Mouse (Mus musculus): ENCODE data around the gene Sparcl1.

Gene Sparcl1

DNA sequence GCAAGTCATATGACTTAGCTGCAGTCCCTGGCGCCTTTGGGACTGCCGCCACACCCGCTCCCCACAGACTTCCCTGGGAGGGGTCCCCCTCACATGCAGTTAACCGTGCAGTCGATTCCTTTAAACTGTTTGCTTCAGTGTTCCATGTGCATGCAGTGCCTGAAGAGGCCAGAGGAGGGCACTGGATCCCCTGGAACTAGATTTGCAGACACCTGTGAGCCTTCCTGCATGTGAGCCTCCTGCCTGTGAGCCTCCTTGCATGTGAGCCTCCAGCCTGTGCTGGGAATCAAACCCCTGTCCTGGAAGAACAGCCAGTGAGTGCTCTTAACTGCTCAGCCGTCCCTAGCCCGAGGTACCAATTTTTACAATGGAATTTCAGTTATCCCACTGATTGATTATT is 44.8 kb downstream of the Sparcl1 start:
- no peak for DNase-seq (ENCODE audit: extremely low read depth, low read depth, low spot score)

DNA sequence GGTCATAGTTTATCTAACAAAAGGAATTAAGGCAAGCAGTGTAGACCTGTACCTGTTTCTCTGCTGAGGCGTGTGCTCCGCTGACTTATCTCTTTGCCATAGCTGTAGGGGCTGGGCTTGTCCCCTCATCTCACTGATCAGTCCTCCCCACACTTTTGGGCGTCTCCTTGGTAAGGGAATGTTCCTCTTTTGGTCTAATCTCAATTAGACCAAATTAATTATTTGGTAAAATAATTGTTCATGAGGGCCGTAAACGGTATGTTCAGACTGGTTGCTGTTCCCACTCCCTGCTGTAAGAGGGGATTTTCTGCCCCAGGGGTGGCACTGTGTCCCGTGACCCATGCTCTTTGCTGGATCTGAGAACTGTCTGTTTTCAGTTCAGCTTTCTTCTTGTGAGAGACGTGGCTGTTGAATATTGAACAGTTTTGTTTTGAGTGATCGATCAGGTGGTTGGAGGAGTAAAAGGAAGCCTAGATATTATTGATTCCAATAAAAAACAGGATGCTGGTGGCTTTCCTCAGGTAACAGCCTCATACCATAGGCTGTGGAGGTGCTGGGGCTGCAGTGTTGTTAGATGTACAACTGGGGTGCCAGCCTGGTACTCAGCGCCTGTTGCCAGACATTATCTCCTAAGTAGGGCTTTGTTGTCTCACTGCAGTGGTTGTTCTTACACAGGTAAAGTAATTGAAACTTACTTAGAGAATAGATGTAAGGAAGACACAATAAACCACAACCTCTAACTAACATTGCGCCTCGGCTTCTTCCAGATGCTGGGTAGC is 50.6 kb downstream of the Sparcl1 start:
- no peak for DNase-seq (ENCODE audit: extremely low read depth, low read depth, low spot score)

DNA sequence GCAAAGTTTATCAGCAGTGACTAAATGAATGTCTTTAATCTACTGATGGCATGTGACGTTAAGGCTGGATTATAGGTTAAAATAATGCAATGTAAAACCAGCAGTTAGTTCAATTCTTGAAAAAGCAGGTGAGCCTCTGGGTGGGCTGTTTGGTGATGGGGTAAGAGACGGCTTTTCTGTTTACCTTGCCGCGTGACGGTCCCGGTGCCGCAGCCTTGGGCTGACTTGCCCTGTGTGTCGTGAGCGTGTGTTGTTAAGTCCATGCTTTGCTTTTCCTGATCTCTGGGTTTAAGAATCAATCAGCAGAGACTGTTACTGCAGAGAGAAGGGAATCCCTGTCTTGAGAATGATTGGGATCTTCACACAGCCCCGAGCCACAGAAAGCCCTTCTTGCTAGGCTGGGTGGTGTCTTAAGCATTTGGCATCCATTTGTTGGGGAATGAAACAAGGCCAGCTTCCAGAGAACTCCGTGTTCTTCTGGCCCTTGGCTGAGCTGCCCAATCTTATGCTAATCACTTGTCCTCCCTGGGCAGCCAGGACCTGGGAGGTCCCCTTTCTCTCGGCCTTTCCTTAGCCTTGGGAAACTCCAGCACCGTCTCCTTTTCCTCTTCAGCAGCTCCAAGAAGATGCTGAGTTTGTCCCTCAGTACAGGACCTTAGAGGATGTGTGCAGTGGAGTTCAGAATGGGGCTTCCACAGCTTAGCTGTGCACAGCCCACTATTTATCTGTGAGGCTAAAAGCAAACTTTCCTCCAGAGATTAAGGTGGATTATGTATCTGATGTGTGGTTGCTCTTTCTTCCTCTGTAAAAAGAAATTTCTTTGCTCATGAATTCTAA is 51.4 kb downstream of the Sparcl1 start:
- no peak for DNase-seq (ENCODE audit: extremely low read depth, low read depth, low spot score)

DNA sequence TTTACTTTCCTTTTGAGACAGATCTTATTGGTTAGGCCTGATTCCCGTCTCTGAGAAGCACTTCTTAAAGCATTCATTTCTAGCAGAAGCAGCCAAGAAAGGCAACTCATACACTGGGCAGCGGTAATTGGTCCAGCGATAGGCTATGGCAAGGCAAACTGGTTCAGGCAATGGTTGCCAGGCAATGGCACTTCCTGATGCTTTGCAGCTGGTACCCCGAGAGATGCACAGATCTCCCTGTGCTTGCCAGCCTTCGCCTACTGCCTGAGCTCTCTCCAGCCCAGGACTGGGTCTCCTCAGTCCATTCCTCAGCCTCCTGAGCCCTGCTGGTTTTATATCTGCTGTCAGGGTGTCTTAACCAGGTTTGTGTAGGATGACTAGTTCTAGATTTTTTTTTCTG is 53.1 kb downstream of the Sparcl1 start:
- no peak for DNase-seq (ENCODE audit: extremely low read depth, low read depth, low spot score)

- DNase-seq (ENCODE audit: extremely low read depth, low read depth, low spot score) = no peak
Observed at GRCm38 (mm10) chr5:104059628-104060027, 53.9 kb downstream of the Sparcl1 start.

GRCm38 (mm10) chr5:104058021-104058420 is 55.5 kb downstream of the Sparcl1 start:
- no peak for DNase-seq (ENCODE audit: extremely low read depth, low read depth, low spot score)

- DNase-seq (ENCODE audit: extremely low read depth, low read depth, low spot score) = no peak
Observed at GRCm38 (mm10) chr5:104056295-104056694, 57.2 kb downstream of the Sparcl1 start.

- DNase-seq (ENCODE audit: extremely low read depth, low read depth, low spot score) = no peak
Observed at GRCm38 (mm10) chr5:104055816-104056215, 57.7 kb downstream of the Sparcl1 start.

DNA sequence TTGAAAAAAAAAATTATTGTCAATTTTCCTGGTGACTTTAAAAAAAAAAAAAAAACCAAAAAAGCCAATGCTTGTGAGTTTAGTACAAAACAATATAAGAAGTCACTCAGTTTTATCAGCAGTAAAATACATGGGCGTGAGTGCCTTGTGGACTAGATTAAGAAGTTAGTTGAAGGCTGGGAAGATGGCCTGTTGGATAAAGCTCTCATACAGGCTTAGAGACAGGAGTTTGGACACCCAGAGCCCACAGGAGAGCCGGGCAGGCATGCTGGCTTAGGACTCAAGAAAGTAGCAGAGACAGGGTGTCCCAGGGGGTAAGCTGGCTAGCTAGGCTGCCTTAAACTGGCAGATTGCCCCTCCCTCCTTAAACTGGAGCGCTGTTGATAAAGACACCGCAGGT is 58.6 kb downstream of the Sparcl1 start:
- no peak for DNase-seq (ENCODE audit: extremely low read depth, low read depth, low spot score)

DNA sequence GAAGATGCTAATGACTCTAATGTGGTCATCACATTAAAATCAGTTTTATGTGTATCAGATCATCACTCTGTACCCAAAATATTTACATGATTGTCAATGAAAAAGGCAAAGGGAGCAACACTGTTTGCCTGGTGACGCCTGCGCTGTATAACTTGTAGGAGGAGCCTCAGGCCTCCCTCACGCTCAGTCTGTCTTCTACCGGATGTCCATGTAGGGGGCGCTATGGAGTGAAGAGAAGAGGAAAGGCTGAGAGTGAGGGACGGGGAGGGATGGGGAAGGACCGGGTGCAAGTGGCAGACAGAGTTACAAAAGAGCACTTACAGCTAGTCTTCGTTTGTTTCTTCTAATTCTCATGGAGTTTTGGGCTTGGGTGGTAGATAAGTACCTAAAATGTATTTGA is 60.6 kb downstream of the Sparcl1 start:
- no peak for DNase-seq (ENCODE audit: extremely low read depth, low read depth, low spot score)

- no peak for DNase-seq (ENCODE audit: extremely low read depth, low read depth, low spot score)
Observed at GRCm38 (mm10) chr5:104048139-104048538, 65.4 kb downstream of the Sparcl1 start.

DNA sequence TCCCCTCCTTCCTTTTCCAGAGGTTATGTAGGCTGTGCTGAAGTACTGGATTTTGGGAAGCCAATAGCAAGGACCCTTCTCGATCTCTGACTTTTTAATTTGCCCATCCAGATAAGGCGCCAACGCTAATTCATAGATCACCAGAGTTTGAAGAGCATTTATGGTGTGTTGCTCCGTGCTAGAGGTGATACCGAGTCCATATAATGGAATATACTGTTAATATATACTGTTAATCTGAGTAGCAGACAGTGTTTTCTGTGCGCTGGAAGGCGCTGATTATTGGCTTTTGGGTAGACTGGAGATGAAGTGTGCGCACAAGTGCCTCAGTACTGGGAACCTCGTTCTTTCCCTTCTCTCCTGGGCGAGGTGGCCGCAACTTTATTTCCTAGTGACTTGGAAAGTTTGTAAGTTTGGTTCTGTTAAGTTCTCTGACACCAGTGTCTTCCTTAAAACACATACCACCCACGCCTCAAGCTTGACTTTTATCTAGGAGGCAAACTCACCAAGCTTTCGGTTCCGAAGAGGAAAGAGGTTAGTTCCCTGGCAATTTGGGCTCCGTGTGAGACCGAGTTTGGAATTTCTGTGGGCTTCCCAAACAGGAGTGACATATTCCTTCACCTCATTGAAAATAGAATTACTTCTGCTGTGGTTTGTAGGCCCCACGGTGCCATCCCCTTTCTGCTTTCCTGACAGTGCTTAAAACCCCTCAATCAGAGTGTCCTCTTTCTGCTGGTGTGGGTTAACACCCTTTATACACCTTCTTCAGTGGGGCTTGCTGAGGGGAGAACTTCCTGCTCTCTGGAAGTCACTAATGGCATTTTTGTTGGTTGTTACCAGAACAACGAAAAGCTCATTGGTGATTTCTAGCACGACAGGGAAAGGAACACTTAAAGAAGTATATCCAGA is 66.1 kb downstream of the Sparcl1 start:
- DNase-seq (ENCODE audit: extremely low read depth, low read depth, low spot score) = no peak

- DNase-seq (ENCODE audit: extremely low read depth, low read depth, low spot score) = peak; percentile 62
Observed at GRCm38 (mm10) chr5:104046256-104047199, 67.0 kb downstream of the Sparcl1 start, which contains the start of gene Nudt9. Gene Nudt9 (plus strand): TSS chr5:104046306.

- no peak for DNase-seq (ENCODE audit: extremely low read depth, low read depth, low spot score)
Observed at GRCm38 (mm10) chr5:104043704-104044103, 69.8 kb downstream of the Sparcl1 start.

DNA sequence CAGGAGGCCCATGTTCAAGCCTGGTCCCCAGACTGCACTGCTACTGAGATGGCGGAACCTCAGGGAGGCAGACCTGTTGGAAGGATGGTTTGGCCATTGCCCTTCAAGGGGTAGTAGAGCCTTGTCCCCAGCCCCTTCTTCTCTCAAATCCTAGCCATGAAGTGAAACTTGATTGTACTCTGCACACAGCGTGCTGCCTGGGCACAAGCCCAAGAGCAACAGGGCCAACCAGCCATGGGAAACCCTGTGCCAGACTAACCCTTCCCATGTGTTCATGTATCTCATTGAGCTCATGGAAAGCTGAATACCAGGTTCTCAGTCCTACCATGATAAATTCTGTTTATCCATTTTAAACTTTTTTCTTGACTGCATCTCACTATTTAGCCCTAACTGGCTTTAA is 70.6 kb downstream of the Sparcl1 start:
- no peak for DNase-seq (ENCODE audit: extremely low read depth, low read depth, low spot score)

GRCm38 (mm10) chr5:104039154-104039932 is 74.2 kb downstream of the Sparcl1 start:
- no peak for DNase-seq (ENCODE audit: extremely low read depth, low read depth, low spot score)

DNA sequence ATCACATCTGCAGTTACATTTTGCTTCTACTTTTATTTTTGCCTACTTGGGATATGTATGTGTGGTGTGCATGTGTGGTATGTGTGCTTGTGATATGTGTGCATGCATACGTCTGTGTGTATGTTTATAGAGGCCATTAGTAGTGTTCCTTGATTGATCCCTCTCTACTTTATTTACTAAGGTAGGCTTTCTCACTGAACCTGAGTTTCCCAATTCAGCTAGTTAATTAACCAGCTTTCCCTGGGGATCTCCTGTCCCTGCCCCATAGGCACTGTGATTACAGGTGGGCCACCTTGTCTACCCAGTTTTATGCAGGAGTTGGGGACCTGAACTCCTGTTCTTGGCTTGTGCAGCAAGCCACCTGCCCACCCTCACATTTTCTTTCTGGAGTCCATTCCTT is 76.8 kb downstream of the Sparcl1 start:
- DNase-seq (ENCODE audit: extremely low read depth, low read depth, low spot score) = no peak

GRCm38 (mm10) chr5:104035824-104036223 is 77.7 kb downstream of the Sparcl1 start:
- no peak for DNase-seq (ENCODE audit: extremely low read depth, low read depth, low spot score)

DNA sequence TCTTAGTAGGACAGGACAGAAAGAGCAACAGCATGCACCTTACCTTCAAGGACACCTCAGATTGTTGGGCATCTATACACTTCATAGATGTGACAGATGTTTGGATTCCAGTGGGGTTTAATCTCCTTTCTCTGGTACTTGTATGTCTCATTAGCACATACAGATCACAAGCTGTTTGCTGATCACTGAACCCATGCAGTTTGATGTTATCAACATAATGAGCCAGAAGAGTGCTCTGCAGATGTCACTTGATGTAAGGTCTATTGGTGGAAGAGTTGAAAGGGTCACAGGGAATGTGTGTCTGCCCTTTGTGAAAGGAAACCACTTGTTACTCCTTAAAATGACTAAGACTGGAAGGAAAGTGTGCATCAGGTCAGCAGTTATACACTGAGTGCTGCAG is 78.5 kb downstream of the Sparcl1 start:
- DNase-seq (ENCODE audit: extremely low read depth, low read depth, low spot score) = no peak
